Mouse (Mus musculus): ENCODE data around the gene Rpl5.

- TF ChIP-seq CTCF (IDR thresholded peaks at IDR 0.05; ENCODE audit: borderline replicate concordance, insufficient read depth, low read depth, low read length) = no peak
- TF ChIP-seq POLR2A (IDR thresholded peaks at IDR 0.05; ENCODE audit: borderline replicate concordance, insufficient read depth, low read length) = no peak
These were observed 47.2 kb downstream of the Rpl5 start for GRCm38 (mm10) chr5:107947548-107947947.
